Mouse (Mus musculus) kidney, adult 2 months (tissue): ENCODE results near the gene Bmf. TPM values are rescaled to one million over a fixed set of nuclear protein-coding genes. Genes with fewer than 3 reads are reported as not detected.
A peak's percentile ranks its signal among the peaks of the same experiment; 100 is the strongest.

ENCODE experiments used
- DNase-seq: peaks from one replicate; pipeline ENCODE4 v3.0.0; 2021
- H3K27ac ChIP-seq: fragments of 200-500 bp; 2 replicates; pipeline ENCODE4 v1.5.1; 2012; ENCODE audit warnings: low read depth, low read length, control low read depth, inconsistent platforms; ENCODE audit not compliant: insufficient read depth
- H3K27me3 ChIP-seq: fragments of 200-500 bp; replicated peaks from 2 replicates; pipeline ENCODE4 v1.6.1; 2012; ENCODE audit warnings: mild to moderate bottlenecking, moderate library complexity, low read length, inconsistent platforms; ENCODE audit not compliant: control insufficient read depth, insufficient read depth
- H3K36me3 ChIP-seq: fragments of 200-500 bp; 2 replicates; pipeline ENCODE4 v1.6.1; 2012; ENCODE audit warnings: mild to moderate bottlenecking, moderate library complexity, low read length, inconsistent platforms; ENCODE audit not compliant: control insufficient read depth, insufficient read depth
- H3K4me1 ChIP-seq: fragments of 200-500 bp; 2 replicates; pipeline ENCODE4 v1.6.1; 2011; ENCODE audit warnings: low read length; ENCODE audit not compliant: control insufficient read depth, insufficient read depth
- H3K4me3 ChIP-seq: fragments of 200-500 bp; 2 replicates; pipeline ENCODE4 v1.5.1; 2011; ENCODE audit warnings: mild to moderate bottlenecking, low read depth, low read length, control low read depth; ENCODE audit not compliant: insufficient read depth
- CTCF ChIP-seq: fragments of 200-500 bp; conservative IDR thresholded peaks from 2 replicates; pipeline ENCODE4 v1.5.1; 2011; ENCODE audit warnings: low read depth, mild to moderate bottlenecking, control low read depth, low read length, moderate library complexity, mixed read lengths; ENCODE audit not compliant: insufficient read depth, insufficient read length
- POLR2A ChIP-seq: fragments of 200-500 bp; IDR thresholded peaks from one replicate; pipeline ENCODE4 v1.6.1; 2011; ENCODE audit warnings: low read depth, low read length, control low read depth
- WGBS: fragments of 180-500 bp; shearing (Covaris S2); methylation state at CpG from one replicate; pipeline ENCODE4 v1.1.7; 2018; 5-methylcytosine and 5-hydroxymethylcytosine counted together
- polyA plus RNA-seq: library from polyadenylated mRNA; depleted of rRNA; stranded (reverse); fragments of >200 nt; gene quantifications from 2 replicates; pipeline ENCODE4 v1.2.3, GENCODE M21; 2012

The Bmf gene
- polyA plus RNA-seq, 1 experiment, result 10.5 TPM

DNA sequence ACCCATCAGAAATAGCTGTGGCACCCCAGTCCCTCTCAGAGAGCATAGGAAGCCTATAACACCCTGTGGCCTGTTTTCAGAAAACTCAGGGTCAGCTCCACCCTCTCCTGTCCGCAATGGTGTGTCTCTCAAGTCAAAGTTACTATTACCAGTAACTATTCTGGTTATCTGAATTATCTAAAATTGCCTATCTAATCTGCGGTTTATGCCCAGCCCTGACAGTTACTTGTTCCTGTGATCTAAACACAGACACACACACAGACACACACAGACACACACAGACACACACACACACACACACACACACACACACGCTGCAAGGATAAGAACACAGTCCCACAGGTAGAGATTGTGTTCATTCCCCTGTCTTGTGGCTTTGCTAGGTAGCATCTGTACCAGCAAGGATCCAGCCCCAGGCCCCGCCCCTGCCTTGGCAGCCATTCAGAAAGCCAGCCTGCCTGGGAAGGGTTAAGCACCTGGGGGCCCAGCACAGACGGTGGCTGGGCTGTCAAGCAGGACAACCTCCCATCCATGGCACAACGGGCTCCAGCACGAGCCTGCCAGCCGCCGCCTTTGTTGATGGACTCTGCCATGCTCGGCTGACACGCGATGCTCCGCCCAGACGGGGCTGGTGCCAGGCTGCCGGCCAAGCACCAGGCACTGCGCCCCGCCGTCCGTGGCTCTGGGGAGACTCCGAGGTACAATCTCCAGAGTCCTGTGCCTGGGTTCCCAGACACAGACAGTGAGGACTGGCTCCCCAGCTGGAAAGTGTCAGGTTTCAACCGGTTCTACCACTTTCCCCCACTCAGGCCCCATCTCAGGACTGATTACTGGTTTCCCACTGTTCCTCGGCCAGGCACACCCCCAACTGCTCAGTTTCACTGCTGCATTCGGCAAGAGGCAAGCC is 5.3 kb downstream of the Bmf start:
- Histone ChIP-seq H3K4me3 (peak overlapping the region; percentile 6; the same call in 1 of the 2 replicates), H3K4me1 (peaks cover 58% of the 10 kb centered on the region), H3K27me3 (no peaks in the 10 kb centered on the region), H3K27ac (peak overlapping the region; percentile 60), H3K36me3 (no peaks in the 10 kb centered on the region)
- 8% methylated on average over 23 of the region's 23 CpGs for WGBS
- DNase-seq, result peak; percentile 97
- TF ChIP-seq CTCF (no peak), POLR2A (no peak)

DNA sequence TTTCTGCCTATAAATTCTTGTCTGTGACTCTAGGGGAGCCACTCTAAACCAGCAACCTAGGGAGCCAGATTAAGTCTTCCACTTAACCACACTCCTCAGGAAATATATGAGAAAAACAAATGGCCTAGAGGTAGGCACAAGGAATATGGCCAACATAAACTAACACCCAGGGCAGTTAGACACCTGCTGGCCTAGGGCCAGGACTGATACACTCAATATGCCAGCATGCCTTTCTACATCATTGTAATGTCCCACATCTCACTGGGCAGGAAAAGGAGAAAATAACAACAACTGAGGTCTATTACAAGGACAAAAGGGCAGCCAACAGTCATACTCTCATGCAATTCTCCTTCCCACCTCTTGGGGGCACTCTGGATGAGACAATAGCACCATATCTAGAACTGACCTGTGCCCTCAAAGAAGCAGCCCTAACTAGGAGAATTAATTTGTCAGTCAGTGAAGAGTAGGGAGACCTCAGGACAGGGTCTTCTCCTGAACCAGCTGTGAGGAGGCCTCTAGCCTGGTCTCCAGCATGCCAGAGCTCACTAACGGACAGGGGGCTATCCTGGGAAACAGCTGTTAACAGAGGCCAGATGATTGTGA is 6.4 kb downstream of the Bmf start:
- no peaks in the 10 kb centered on the region for H3K36me3 ChIP-seq
- DNase-seq, result peak; percentile 37
- no peaks in the 10 kb centered on the region for H3K27me3 ChIP-seq
- H3K4me3 ChIP-seq, result no peak overlapping the region
- H3K27ac ChIP-seq, result peak overlapping the region; percentile 51
- H3K4me1 ChIP-seq, result peaks cover 58% of the 10 kb centered on the region
- WGBS, result 83% methylated on average over 1 of the region's 1 CpGs
- peak; percentile 29; the same call in 1 of the 2 replicates for TF ChIP-seq CTCF
- no peak for TF ChIP-seq POLR2A

DNA sequence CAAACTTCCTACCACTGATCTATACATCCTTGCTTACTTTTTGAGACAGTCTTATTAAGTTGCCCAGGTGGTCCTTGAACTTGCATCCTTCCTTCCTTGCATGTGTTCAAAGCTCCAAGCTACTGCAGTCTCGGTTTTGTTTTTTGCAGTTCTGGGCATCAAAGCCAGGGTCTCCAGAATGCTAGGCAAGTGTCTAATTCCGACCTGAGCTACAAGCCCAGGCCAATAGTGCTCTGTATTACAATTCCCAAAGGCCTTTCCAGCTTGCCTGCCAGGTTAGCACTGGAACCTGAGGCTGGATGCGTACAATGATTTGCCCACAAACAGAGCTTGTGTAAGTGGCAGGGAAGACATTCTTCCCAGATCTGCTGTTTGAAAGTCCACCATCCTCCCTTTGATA is 7.8 kb downstream of the Bmf start:
- DNase-seq, result no peak
- H3K27ac ChIP-seq, result no peak overlapping the region
- no peaks in the 10 kb centered on the region for H3K36me3 ChIP-seq
- WGBS, result 88% methylated on average over 3 of the region's 3 CpGs
- no peaks in the 10 kb centered on the region for H3K27me3 ChIP-seq
- no peak overlapping the region for H3K4me3 ChIP-seq
- no peak for TF ChIP-seq POLR2A
- no peak for TF ChIP-seq CTCF
- H3K4me1 ChIP-seq, result peaks cover 56% of the 10 kb centered on the region

DNA sequence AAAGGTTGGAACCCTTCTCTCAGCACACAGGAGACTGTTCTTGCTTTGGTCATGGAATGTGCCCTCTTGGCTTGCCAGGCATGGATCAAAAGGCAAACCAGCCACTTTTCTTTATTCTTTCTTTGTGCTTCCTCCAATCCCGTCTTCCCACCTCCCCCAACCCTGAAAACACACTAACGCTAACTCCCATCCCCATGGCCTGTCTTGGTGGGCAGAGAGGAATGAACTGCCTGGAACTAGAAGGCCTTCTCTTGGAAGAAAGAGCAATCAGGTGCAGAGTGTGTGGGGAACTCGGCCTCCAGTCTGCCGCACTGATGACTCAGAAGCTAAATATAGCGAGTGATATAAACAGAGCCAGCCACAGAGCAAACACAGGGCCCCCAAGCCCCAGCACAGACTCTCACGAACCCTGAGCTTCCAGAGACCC is 8.8 kb downstream of the Bmf start:
- peak; percentile 66 for DNase-seq
- TF ChIP-seq CTCF (no peak), POLR2A (no peak)
- H3K27me3 ChIP-seq, result no peaks in the 10 kb centered on the region
- peaks cover 50% of the 10 kb centered on the region for H3K4me1 ChIP-seq
- no peak overlapping the region for H3K4me3 ChIP-seq
- 15% methylated on average over 6 of the region's 6 CpGs for WGBS
- peak overlapping the region; percentile 77 for H3K27ac ChIP-seq
- H3K36me3 ChIP-seq, result no peaks in the 10 kb centered on the region

DNA sequence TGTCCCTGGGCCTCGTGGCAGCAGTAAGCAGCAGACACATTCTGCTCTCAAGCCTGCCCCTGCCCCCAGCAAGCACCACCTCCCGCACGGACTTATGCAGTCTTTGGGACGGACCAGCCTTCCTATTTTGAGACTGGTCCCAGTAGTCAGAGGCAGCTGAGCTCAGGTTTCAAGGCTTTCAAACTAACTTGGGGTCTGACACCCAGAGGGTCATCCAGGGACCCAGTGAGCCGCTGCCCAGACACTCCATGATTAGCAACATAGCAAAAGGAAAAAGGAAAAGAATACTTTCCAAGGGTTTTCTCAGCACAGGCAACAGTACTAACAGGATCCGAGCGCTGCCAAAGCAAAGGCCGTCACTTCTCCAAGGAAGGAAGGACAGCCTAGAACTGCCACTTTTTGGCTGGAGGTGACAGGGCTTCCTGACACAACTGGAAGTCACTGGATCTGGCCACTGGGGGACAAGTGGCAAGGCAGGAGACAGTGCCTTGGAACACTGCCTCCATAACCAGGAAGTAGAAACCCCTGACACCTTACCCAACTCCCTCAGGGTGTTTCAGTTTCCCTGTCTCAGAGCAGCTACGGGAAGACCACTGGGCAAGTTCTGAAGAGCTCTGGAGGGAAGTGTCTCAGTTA is 9.5 kb downstream of the Bmf start:
- TF ChIP-seq CTCF, result 0 out of 2 replicates have a peak, but pooled peaks have one; percentile 3
- no peak for TF ChIP-seq POLR2A
- 45% methylated on average over 9 of the region's 9 CpGs for WGBS
- H3K4me3 ChIP-seq, result no peak overlapping the region
- peak; percentile 85 for DNase-seq
- H3K36me3 ChIP-seq, result no peaks in the 10 kb centered on the region
- peaks cover 44% of the 10 kb centered on the region for H3K4me1 ChIP-seq
- peak overlapping the region; percentile 77 for H3K27ac ChIP-seq
- H3K27me3 ChIP-seq, result no peaks in the 10 kb centered on the region

DNA sequence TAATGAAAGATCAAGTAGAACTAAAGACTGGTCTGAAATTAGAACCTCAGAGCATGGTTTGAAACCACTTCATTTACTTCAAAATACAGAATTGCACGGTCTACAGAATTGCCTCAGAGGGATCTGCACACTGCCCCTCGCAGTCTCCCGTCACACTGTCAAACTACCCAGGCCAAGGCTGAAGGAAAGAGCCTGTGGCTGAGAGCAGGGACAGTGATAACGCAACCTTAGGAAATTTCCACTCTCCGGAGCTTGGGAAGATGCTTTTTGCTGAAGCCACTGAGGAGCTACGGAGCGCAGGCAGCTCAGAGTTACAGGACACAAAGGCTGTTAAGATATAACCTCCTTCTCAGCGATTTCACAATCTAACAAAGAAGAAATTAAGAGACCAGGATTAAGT is 10.4 kb downstream of the Bmf start:
- 0 out of 2 replicates have a peak overlapping the region, but pooled peaks have one; percentile 14 for H3K27ac ChIP-seq
- DNase-seq, result peak; percentile 28
- no peak overlapping the region for H3K4me3 ChIP-seq
- H3K27me3 ChIP-seq, result no peaks in the 10 kb centered on the region
- TF ChIP-seq POLR2A, result no peak
- TF ChIP-seq CTCF, result no peak
- no peaks in the 10 kb centered on the region for H3K36me3 ChIP-seq
- H3K4me1 ChIP-seq, result peaks cover 38% of the 10 kb centered on the region
- 83% methylated on average over 8 of the region's 8 CpGs for WGBS

DNA sequence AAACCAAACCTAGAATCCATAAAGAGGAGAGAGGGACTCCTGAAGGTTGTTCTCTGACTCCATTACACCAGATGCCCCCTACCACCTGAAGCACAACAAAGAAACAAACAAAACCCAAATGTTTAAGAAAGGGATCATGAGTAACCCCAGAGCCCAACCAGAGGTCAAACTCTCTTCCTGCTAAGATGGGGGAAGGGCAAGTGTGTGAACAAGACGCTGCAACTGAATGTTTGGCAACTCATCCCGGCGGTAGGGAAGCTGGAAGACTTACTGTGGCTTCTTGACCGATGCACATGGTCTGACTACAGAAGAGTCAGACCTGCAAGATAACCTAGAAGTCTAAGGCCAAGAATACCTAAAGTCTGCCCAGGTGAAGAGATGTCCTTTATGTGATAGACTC is 12.3 kb downstream of the Bmf start:
- Histone ChIP-seq H3K4me1 (peaks cover 35% of the 10 kb centered on the region), H3K27ac (peak overlapping the region; percentile 32; the same call in 1 of the 2 replicates), H3K27me3 (no peaks in the 10 kb centered on the region), H3K4me3 (no peak overlapping the region), H3K36me3 (no peaks in the 10 kb centered on the region)
- no peak for TF ChIP-seq POLR2A
- no peak for TF ChIP-seq CTCF
- WGBS, result 34% methylated on average over 4 of the region's 4 CpGs
- DNase-seq, result peak; percentile 39
